Mouse (Mus musculus) lung, postnatal 0 days (tissue): ENCODE measurements around the gene Cd72.

Experiments
- CTCF ChIP-seq: IDR thresholded peaks from 2 replicates; pipeline ENCODE4 v1.5.1; 2016; ENCODE audit warnings: antibody characterized with exemption, mild to moderate bottlenecking
- EP300 ChIP-seq: IDR thresholded peaks from 2 replicates; pipeline ENCODE4 v1.6.1; 2016; ENCODE audit warnings: antibody characterized with exemption, mild to moderate bottlenecking, control low read depth

DNA sequence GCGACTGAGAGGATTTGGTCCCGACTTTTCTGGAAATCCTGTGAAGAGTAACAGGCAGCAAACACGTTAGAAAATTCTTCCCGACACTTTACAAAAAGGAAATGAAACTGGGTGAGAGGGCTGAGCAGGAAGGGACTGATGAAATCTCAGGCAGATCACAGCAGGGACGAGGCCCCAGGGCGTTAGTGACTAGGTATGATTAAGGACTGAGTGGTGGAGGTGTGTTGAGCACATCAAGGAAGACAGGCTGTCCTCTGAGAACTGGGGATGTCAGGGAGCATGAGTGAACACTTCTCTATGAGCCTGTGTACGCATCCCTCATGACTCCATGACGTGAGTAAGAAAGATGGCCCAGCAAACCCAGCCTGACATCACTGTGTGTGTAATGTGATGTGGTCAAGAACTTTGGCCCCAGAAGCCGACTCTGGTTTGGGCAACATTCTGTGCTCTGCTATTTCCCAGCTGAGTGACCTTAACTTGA lies 34.6 kb downstream of the Cd72 start:
- no peak for TF ChIP-seq EP300
- no peak for TF ChIP-seq CTCF
